In the genomic region with DNA sequence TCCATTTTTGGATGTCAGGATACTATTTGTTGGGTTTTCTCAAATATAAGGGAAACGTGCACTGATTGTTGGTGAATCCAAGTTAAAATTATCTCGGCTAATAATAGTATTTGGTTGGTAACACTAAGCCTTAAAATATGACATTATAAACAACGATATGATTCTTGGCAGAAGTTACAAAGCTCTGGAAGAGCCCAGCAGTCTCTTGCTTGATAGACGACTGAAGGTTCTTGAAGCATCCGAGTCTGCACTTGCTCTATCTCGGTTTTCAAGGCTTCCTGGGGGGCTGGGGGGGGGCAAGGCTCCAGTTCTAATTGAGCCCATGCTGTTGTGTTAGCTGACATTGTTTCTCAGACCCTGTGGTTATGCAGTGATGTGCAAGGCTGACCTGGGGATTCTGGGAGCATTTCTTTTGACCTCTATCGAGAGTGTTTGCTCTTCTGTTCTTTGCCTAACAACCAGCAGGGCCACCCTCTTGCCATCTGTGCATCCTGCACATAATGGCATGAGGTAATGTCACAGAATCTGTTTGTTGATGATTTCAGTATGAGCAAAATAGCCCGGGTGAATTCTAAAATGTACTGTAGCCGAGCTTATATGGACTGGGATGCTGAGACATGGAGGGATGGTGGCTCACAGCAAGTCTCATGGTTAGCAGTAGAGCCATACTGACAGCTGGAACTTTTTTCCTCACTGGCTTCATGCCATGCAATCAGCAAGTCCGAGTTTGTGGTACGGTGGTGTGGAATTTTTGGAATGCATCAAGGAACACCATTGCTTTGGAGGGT, we compare ENCODE assay signal across 9 mouse cellular contexts. TPM values are rescaled to one million over a fixed set of nuclear protein-coding genes. Genes with fewer than 3 reads are reported as not detected.
DNase-seq lines count a peak whose midpoint lies in the region; ATAC-seq and TF ChIP-seq lines count a peak whose summit lies in the region.
"Had no signal": no experiment of that assay in that cellular context is flagged by ENCODE, and none has a peak within 500 bp of the region (broad histone marks: within the 10 kb centered on the region; RNA-seq: fewer than 3 reads in every experiment).

No protein-coding gene starts in this region.

- no peak overlapping the region for H3K4me2 ChIP-seq in hindbrain, embryonic 13.5 days
- no peak overlapping the region for H3K4me2 ChIP-seq in hindbrain, embryonic 11.5 days (replicated peaks; ENCODE audit: low read depth, low read length)
- peak overlapping the region; percentile 36 for H3K4me2 ChIP-seq in CH12.LX (ENCODE audit: insufficient read depth, low read depth, poor library complexity, severe bottlenecking)
- H3K4me2 ChIP-seq in liver, postnatal 0 days (ENCODE audit: low read depth, low read length) = no peak overlapping the region; the same call in 1 of the 2 replicates

- no peaks in the 10 kb centered on the region for H3K9me3 ChIP-seq in hindbrain, embryonic 13.5 days
- no peaks in the 10 kb centered on the region for H3K9me3 ChIP-seq in hindbrain, embryonic 11.5 days (ENCODE audit: control insufficient read depth, low read length)
- no peaks in the 10 kb centered on the region for H3K9me3 ChIP-seq in CH12.LX (replicated peaks; ENCODE audit: low read length)
- H3K9me3 ChIP-seq in liver, postnatal 0 days (ENCODE audit: low read length) = no peaks in the 10 kb centered on the region
- H3K9me3 ChIP-seq: G1E had no signal

- 62% methylated on average over 11 of the region's 11 CpGs for WGBS in hindbrain, embryonic 13.5 days
- WGBS in hindbrain, embryonic 11.5 days = 67% methylated on average over 11 of the region's 11 CpGs
- 49% methylated on average over 11 of the region's 11 CpGs for WGBS in liver, postnatal 0 days (ENCODE audit: insufficient replicate concordance)

- TF ChIP-seq EP300 in CH12.LX (IDR thresholded peaks at IDR 0.05; ENCODE audit: low read length) = no peak
- no peak for TF ChIP-seq EP300 in liver, postnatal 0 days (IDR thresholded peaks at IDR 0.05; ENCODE audit: low read depth)

- no peak for TF ChIP-seq POLR2A in CH12.LX (IDR thresholded peaks at IDR 0.05; ENCODE audit: low read depth, low read length)

- dilution Hi-C loops in CH12.LX (cut with MboI; ENCODE audit: extremely low pct_ligation_motif_present, extremely low pct_unique_long_range_greater_than_20kb, low sequenced_read_pairs) = no loop called here

- no peak overlapping the region for H3K9ac ChIP-seq in hindbrain, embryonic 13.5 days
- H3K9ac ChIP-seq in hindbrain, embryonic 11.5 days (ENCODE audit: low read depth, low read length) = no peak overlapping the region
- H3K9ac ChIP-seq in CH12.LX (ENCODE audit: insufficient read depth, low read depth) = no peak overlapping the region
- H3K9ac ChIP-seq in liver, postnatal 0 days (replicated peaks) = no peak overlapping the region

- TF ChIP-seq RAD21 in CH12.LX (IDR thresholded peaks at IDR 0.05; ENCODE audit: low read depth, low read length) = no peak

- H3K27me3 ChIP-seq in hindbrain, embryonic 13.5 days = no peaks in the 10 kb centered on the region
- H3K27me3 ChIP-seq in hindbrain, embryonic 11.5 days (ENCODE audit: control insufficient read depth, insufficient read depth, low read length) = no peaks in the 10 kb centered on the region
- H3K27me3 ChIP-seq in CH12.LX (replicated peaks) = no peaks in the 10 kb centered on the region
- H3K27me3 ChIP-seq in liver, postnatal 0 days (ENCODE audit: insufficient read depth, low read length) = no peaks in the 10 kb centered on the region

- in situ Hi-C loops in CH12.LX (cut with MboI; ENCODE audit: low pct_ligation_motif_present, low pct_unique_long_range_greater_than_20kb, low sequenced_read_pairs) = no loop called here

- H3K36me3 ChIP-seq in hindbrain, embryonic 13.5 days = no peaks in the 10 kb centered on the region
- no peaks in the 10 kb centered on the region for H3K36me3 ChIP-seq in hindbrain, embryonic 11.5 days (ENCODE audit: control insufficient read depth, insufficient read depth, low read length)
- H3K36me3 ChIP-seq in CH12.LX (replicated peaks in 1 of 2; ENCODE audit: control insufficient read depth in 1 of 2, insufficient read depth in 1 of 2, low read length in 1 of 2) = no peaks in the 10 kb centered on the region
- no peaks in the 10 kb centered on the region for H3K36me3 ChIP-seq in liver, postnatal 0 days (replicated peaks; ENCODE audit: insufficient read depth, low read length)
- H3K36me3 ChIP-seq: G1E had no signal

- peaks cover 18% of the 10 kb centered on the region for H3K4me1 ChIP-seq in hindbrain, embryonic 13.5 days (replicated peaks)
- no peaks in the 10 kb centered on the region for H3K4me1 ChIP-seq in hindbrain, embryonic 11.5 days (replicated peaks; ENCODE audit: control insufficient read depth, insufficient read depth, low read length)
- no peaks in the 10 kb centered on the region; a peak in 1 of 4 replicates for H3K4me1 ChIP-seq in CH12.LX (ENCODE audit: control insufficient read depth in 1 of 2, insufficient read depth in 2 of 2)
- H3K4me1 ChIP-seq in liver, postnatal 0 days (ENCODE audit: insufficient read depth) = no peaks in the 10 kb centered on the region

- peak overlapping the region; percentile 40; the same call in 1 of the 2 replicates for H3K27ac ChIP-seq in hindbrain, embryonic 13.5 days
- no peak overlapping the region for H3K27ac ChIP-seq in hindbrain, embryonic 11.5 days (ENCODE audit: low read depth, low read length)
- H3K27ac ChIP-seq in CH12.LX (ENCODE audit: insufficient read depth, low read depth) = no peak overlapping the region
- no peak overlapping the region for H3K27ac ChIP-seq in liver, postnatal 0 days (ENCODE audit: low read depth)

- ATAC-seq in hindbrain, embryonic 13.5 days (ENCODE audit: low FRiP score) = no peak
- no peak for ATAC-seq in hindbrain, embryonic 11.5 days (ENCODE audit: low FRiP score)
- no peak for ATAC-seq in granulocyte monocyte progenitor cell, adult 5-6 weeks (replicated peaks; ENCODE audit: poor library complexity, severe bottlenecking)
- no peak for ATAC-seq in liver, postnatal 0 days

- no peak overlapping the region for H3K4me3 ChIP-seq in hindbrain, embryonic 13.5 days
- no peak overlapping the region for H3K4me3 ChIP-seq in hindbrain, embryonic 11.5 days (ENCODE audit: low read depth, low read length)
- H3K4me3 ChIP-seq in CH12.LX (replicated peaks in 1 of 3; ENCODE audit: low read depth in 2 of 3, low read length in 2 of 3, poor library complexity in 1 of 3) = no peak overlapping the region
- no peak overlapping the region for H3K4me3 ChIP-seq in liver, postnatal 0 days (ENCODE audit: low read depth, low read length)

- DNase-seq in hindbrain, embryonic 11.5 days (ENCODE audit: low spot score) = no peak
- no peak for DNase-seq in CH12.LX (ENCODE audit: extremely low read depth)
- peak; percentile 84 to 86 for DNase-seq in cerebellum, postnatal 25 days
- DNase-seq in kidney, postnatal 4 days = peak; percentile 31 to 52
- DNase-seq in gastrocnemius, postnatal 36 days = no peak
- DNase-seq in liver, postnatal 0 days = no peak

- H3K79me2 ChIP-seq in CH12.LX (replicated peaks; ENCODE audit: control insufficient read depth, extremely low read depth, insufficient read depth, poor library complexity, severe bottlenecking) = no peaks in the 10 kb centered on the region

- no peak for TF ChIP-seq CTCF in CH12.LX (conservative IDR thresholded peaks at IDR 0.05 in 1 of 2, IDR thresholded peaks at IDR 0.05 in 1 of 2; ENCODE audit: low read depth in 2 of 2, low read length in 2 of 2)
- no peak for TF ChIP-seq CTCF in liver, postnatal 0 days (IDR thresholded peaks at IDR 0.05; ENCODE audit: low read depth)

- intact Hi-C loops in gastrocnemius, postnatal 36 days (cut with DNase I) = no loop called here

TF ChIP-seq in CH12.LX, 34 proteins besides CTCF, POLR2A, EP300 and RAD21:
- TF ChIP-seq TBP (conservative IDR thresholded peaks at IDR 0.05; ENCODE audit: low read depth, low read length) (no peak), TCF12 (IDR thresholded peaks at IDR 0.05; ENCODE audit: low read depth, low read length) (no peak), NELFE (IDR thresholded peaks at IDR 0.05; ENCODE audit: low read depth, low read length) (no peak)

RNA-seq across cellular contexts. Expression of gene Efhc1, which starts 28.6 kb away (rescaled TPM):
- 2.6 and 3.5 TPM in 2 replicates for polyA plus RNA-seq in hindbrain, embryonic 13.5 days (2015; fragmentation: Nextera tagmentation; extraction: Ambion mirVana)
- 4.0 and 4.3 TPM in 2 replicates for polyA plus RNA-seq in hindbrain, embryonic 11.5 days (2014; fragmentation: Nextera tagmentation; extraction: Ambion mirVana)
- total RNA-seq in CH12.LX (2012; rRNA removed) = not detected in 2 replicates
- not detected in 2 replicates for total RNA-seq in CH12.LX (2014; rRNA removed)
- not detected in 2 replicates for polyA plus RNA-seq in CH12.LX (2012; ENCODE audit: insufficient read length, low read depth)
- not detected in 2 replicates for total RNA-seq in granulocyte monocyte progenitor cell, adult 5-6 weeks (2014; fragmentation: Nextera tagmentation)
- total RNA-seq in granulocyte monocyte progenitor cell, adult 5-6 weeks (2017) = 0.15 and 0.26 TPM in 2 replicates
- under 1 TPM; 0.36 to 0.81 TPM for total RNA-seq in gastrocnemius, postnatal 36 days (2021)
- 0.34 and 0.39 TPM in 2 replicates for polyA plus RNA-seq in liver, postnatal 0 days (2015; fragmentation: Nextera tagmentation; extraction: Ambion mirVana)
- total RNA-seq: G1E had no signal
- polyA plus RNA-seq: G1E had no signal

RNA-seq across cellular contexts. Expression of gene Paqr8, which starts 32.4 kb away (rescaled TPM):
- 22.5 and 26.2 TPM in 2 replicates for polyA plus RNA-seq in hindbrain, embryonic 13.5 days (2015; fragmentation: Nextera tagmentation; extraction: Ambion mirVana)
- 10.0 and 11.9 TPM in 2 replicates for polyA plus RNA-seq in hindbrain, embryonic 11.5 days (2014; fragmentation: Nextera tagmentation; extraction: Ambion mirVana)
- total RNA-seq in CH12.LX (2012; rRNA removed) (0.29 and 0.38 TPM in 2 replicates), CH12.LX (2014; rRNA removed) (1.1 TPM in 2 replicates)
- polyA plus RNA-seq in CH12.LX (2012; ENCODE audit: insufficient read length, low read depth) = 1.3 and 1.4 TPM in 2 replicates
- total RNA-seq in granulocyte monocyte progenitor cell, adult 5-6 weeks (2014; fragmentation: Nextera tagmentation) = 3.0 and 3.1 TPM in 2 replicates
- total RNA-seq in granulocyte monocyte progenitor cell, adult 5-6 weeks (2017) = 2.6 and 2.9 TPM in 2 replicates
- under 1 TPM; 0.71 to 0.72 TPM for total RNA-seq in gastrocnemius, postnatal 36 days (2021)
- 0.18 and 0.21 TPM in 2 replicates for polyA plus RNA-seq in liver, postnatal 0 days (2015; fragmentation: Nextera tagmentation; extraction: Ambion mirVana)

Comparison
In these comparisons a context has a peak if more than half of its experiments do, and no peak if none do; other contexts are left out.
1. DNase-seq: peak in cerebellum, postnatal 25 days (2 of 2) and kidney, postnatal 4 days (2 of 2); none in hindbrain, embryonic 11.5 days (single experiment), CH12.LX (single experiment), gastrocnemius, postnatal 36 days (0 of 2) and liver, postnatal 0 days (single experiment).